Mouse (Mus musculus): Measurements from ENCODE around the gene Alg14.

DNA sequence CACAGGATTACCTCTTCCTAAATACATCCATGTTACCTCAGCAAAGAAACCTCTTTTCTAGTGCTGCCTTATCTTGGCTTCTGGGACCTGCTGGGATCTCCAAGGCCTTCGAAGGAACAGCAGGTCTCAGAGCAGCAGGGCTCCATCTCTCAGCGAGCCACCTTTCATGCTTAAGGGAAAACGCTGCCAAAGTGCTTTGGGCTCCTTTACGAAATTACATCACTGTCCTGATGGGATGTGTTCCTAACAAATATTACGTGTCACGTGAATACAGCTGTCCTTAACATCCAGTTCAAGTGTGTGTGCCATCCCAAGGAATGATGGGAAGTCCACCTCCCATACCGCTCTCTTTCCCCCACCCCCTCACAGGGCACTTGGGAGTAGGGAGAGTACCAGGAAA lies 31.5 kb upstream of the Alg14 start:
- TF ChIP-seq POLR2A (IDR thresholded peaks at IDR 0.05; ENCODE audit: borderline replicate concordance, control insufficient read depth, low read depth, low read length) (no peak), CTCF (IDR thresholded peaks at IDR 0.05; ENCODE audit: control insufficient read depth, insufficient read depth, low read length) (no peak)
